Mouse (Mus musculus) heart, embryonic 10.5 days (tissue): ENCODE results near the gene Ostc. TPM values are rescaled to one million over a fixed set of nuclear protein-coding genes. Genes with fewer than 3 reads are reported as not detected.

Experiments used
- DNase-seq: peaks from one replicate; pipeline ENCODE4 v3.0.0-alpha.2; 2017; ENCODE audit warnings: low spot score
- H3K27ac ChIP-seq: fragments of 300-500 bp; sonication (generic); 2 replicates; pipeline ENCODE4 v1.5.1; 2016; ENCODE audit warnings: mild to moderate bottlenecking
- H3K27me3 ChIP-seq: fragments of 300-500 bp; sonication (generic); 2 replicates; pipeline ENCODE4 v1.6.1; 2016; ENCODE audit warnings: mild to moderate bottlenecking; ENCODE audit not compliant: poor library complexity, insufficient read depth, severe bottlenecking
- H3K36me3 ChIP-seq: fragments of 300-500 bp; sonication (generic); 2 replicates; pipeline ENCODE4 v1.6.1; 2016; ENCODE audit warnings: mild to moderate bottlenecking, moderate library complexity
- H3K4me1 ChIP-seq: fragments of 300-500 bp; sonication (generic); 2 replicates; pipeline ENCODE4 v1.6.1; 2016; ENCODE audit warnings: mild to moderate bottlenecking
- H3K4me3 ChIP-seq: fragments of 300-500 bp; sonication (generic); 2 replicates; pipeline ENCODE4 v1.5.1; 2016; ENCODE audit warnings: mild to moderate bottlenecking, moderate library complexity
- H3K9me3 ChIP-seq: fragments of 300-500 bp; sonication (generic); 2 replicates; pipeline ENCODE4 v1.6.1; 2016; ENCODE audit warnings: mild to moderate bottlenecking, moderate library complexity
- WGBS: fragments of 180-500 bp; shearing (Covaris S2); methylation state at CpG from one replicate; pipeline ENCODE4 v1.1.7; 2016; 5-methylcytosine and 5-hydroxymethylcytosine counted together
- polyA plus RNA-seq: library from polyadenylated mRNA; unstranded; fragments of >200 nt; fragmentation: Nextera tagmentation; extraction: Ambion mirVana; gene quantifications from 2 replicates; pipeline ENCODE4 v1.2.1, GENCODE M21; 2016

Gene Ostc
- polyA plus RNA-seq = 295 and 342 TPM in 2 replicates

DNA sequence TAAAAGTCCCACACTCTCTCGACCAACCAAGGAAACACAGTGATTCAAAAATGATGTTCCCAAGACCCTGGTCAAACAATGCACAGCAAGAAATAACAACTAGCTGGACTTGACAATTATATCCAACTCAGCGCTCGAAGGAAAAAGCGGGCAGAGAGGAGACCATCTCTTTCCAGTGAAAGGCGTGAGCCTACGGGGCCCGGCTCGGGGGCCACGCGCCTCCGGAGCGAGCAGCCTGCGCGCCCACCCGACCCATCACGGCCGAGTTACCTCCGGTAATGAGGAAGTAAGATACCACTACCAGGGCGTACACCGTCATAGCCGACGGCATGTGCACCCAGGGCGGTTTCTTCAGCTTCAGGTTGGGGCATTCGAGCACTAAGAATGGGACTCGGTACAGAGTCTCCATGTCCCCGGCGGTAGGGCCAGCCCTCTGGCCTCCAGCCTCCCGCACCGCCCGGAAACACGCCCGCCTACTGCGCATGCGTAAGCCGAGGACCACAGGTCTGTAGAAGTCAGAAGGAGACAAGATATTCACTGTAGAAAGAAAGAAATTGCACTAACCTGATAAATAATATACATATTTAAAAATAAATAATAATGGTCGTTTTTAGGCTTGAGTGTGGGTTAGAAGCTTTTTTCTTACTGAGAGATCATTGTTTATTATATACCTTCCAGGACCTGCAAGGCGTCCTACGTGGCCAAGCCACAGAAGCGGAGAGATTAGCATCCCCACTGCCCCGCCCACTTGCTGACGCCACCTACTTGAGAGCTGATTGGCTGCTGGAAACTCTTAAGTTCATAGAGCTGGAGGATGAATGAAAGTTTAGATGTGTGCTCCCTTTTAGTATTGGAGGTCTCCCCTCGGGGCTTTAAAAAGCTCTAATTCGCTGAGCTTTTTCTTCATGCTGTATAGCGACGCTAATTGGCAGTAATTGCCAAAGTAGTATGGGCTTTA lies at the start of gene Ostc:
Ostc (minus strand) TSS at position 478 of the 958 bp plus-strand sequence.
- Histone ChIP-seq H3K27me3 (no peaks in the 10 kb centered on the region), H3K9me3 (no peaks in the 10 kb centered on the region), H3K36me3 (peaks cover 9% of the 10 kb centered on the region; the same call in 1 of the 2 replicates), H3K27ac (peak within 1 kb of the TSS; percentile 95), H3K4me3 (peak within 1 kb of the TSS; percentile 93), H3K4me1 (peaks cover 13% of the 10 kb centered on the region)
- WGBS = under 1% methylated on average over 45 of the region's 45 CpGs
- peak; percentile 97 for DNase-seq

DNA sequence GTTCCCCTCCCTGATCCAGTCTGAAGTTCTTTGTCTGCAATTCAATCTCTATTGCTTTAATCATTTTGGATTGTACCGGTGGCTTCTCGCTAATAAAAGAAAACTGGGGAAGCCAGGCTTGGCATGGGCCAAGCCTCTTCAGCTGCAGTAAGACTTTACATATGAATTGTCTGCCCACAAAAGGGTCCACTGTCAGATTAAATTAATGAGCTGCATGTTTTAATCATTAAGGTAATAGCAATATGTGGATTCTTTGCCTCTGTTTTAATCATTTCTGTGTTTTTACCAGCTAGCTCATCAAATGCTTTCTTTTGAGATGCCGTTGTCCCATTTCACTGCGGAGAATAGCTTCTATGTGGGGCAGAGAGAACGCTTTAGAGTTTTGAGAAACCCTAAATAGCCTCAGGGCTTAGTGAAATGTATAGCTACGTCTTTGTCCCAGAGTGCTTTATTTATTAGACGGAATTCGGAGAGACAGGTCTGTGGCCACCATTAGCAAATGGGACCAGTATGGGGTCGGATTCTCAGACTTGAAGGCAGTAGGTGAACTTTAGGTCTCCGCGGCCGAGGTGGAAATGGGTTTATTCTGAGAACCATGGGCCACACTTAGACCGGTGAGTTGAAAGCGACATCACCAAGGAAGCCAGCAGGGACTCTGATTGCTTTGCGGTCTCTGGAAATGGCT lies 49.1 kb upstream of the Ostc start:
- H3K27ac ChIP-seq = no peak overlapping the region
- H3K27me3 ChIP-seq = no peaks in the 10 kb centered on the region
- 80% methylated on average over 15 of the region's 15 CpGs for WGBS
- no peak overlapping the region for H3K4me3 ChIP-seq
- H3K9me3 ChIP-seq = no peaks in the 10 kb centered on the region
- H3K36me3 ChIP-seq = no peaks in the 10 kb centered on the region
- no peak for DNase-seq
- no peaks in the 10 kb centered on the region for H3K4me1 ChIP-seq

GRCm38 (mm10) chr3:130757117-130757852 lies 48.0 kb upstream of the Ostc start:
- Histone ChIP-seq H3K4me1 (no peaks in the 10 kb centered on the region), H3K4me3 (no peak overlapping the region), H3K9me3 (no peaks in the 10 kb centered on the region), H3K27ac (no peak overlapping the region), H3K27me3 (no peaks in the 10 kb centered on the region), H3K36me3 (no peaks in the 10 kb centered on the region)
- no peak for DNase-seq
- 86% methylated on average over 8 of the region's 8 CpGs for WGBS

GRCm38 (mm10) chr3:130749206-130749605 lies 40.0 kb upstream of the Ostc start:
- Histone ChIP-seq H3K27ac (no peak overlapping the region), H3K9me3 (no peaks in the 10 kb centered on the region), H3K4me3 (no peak overlapping the region), H3K4me1 (no peaks in the 10 kb centered on the region), H3K27me3 (no peaks in the 10 kb centered on the region), H3K36me3 (no peaks in the 10 kb centered on the region)
- no peak for DNase-seq
- 81% methylated on average over 3 of the region's 3 CpGs for WGBS

GRCm38 (mm10) chr3:130746673-130747619 lies 37.7 kb upstream of the Ostc start:
- Histone ChIP-seq H3K4me3 (no peak overlapping the region), H3K4me1 (no peaks in the 10 kb centered on the region), H3K9me3 (no peaks in the 10 kb centered on the region), H3K27ac (no peak overlapping the region), H3K27me3 (no peaks in the 10 kb centered on the region), H3K36me3 (no peaks in the 10 kb centered on the region)
- DNase-seq = no peak
- 74% methylated on average over 10 of the region's 10 CpGs for WGBS

DNA sequence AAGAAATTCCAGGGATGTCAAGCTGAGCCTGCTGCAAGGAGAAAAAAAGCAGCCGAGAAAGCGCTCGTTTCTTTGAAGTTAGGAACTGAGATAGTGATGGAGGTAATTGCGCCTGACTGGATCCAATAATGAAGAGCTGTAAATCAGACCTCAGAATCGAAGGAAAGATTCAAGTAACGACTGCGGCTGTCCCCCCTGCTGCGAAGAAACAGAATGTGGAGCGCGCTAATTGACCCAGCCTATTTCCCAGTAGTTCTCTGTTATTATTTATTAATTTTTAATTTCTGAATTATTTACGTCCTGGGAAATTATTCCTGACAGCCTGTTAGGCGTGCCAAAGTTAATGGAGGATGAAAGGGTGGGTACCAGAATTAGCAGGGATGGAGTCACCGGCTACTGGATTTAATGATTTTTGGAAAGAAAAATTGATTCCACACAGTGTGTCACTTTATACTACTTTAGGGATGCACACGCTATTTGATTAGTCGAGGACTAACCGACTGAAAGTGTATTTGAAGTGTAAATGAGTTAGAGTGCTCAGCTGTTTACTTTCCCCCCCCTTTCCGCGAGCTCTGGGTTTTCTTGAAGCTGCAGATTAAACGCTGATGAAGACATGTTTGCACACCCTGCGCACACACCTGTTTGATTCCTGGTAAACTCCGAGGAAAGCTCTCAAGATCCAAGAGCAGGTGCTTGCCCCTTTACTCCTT lies 28.6 kb upstream of the Ostc start:
- no peaks in the 10 kb centered on the region for H3K4me1 ChIP-seq
- no peaks in the 10 kb centered on the region for H3K27me3 ChIP-seq
- no peaks in the 10 kb centered on the region for H3K9me3 ChIP-seq
- WGBS = 60% methylated on average over 21 of the region's 21 CpGs
- DNase-seq = no peak
- H3K4me3 ChIP-seq = no peak overlapping the region
- H3K27ac ChIP-seq = no peak overlapping the region
- H3K36me3 ChIP-seq = no peaks in the 10 kb centered on the region

GRCm38 (mm10) chr3:130736758-130737157 lies 27.5 kb upstream of the Ostc start:
- no peak overlapping the region for H3K27ac ChIP-seq
- no peaks in the 10 kb centered on the region for H3K9me3 ChIP-seq
- H3K36me3 ChIP-seq = no peaks in the 10 kb centered on the region
- no peak overlapping the region for H3K4me3 ChIP-seq
- no peak for DNase-seq
- no peaks in the 10 kb centered on the region for H3K27me3 ChIP-seq
- H3K4me1 ChIP-seq = no peaks in the 10 kb centered on the region
- 51% methylated on average over 4 of the region's 4 CpGs for WGBS

DNA sequence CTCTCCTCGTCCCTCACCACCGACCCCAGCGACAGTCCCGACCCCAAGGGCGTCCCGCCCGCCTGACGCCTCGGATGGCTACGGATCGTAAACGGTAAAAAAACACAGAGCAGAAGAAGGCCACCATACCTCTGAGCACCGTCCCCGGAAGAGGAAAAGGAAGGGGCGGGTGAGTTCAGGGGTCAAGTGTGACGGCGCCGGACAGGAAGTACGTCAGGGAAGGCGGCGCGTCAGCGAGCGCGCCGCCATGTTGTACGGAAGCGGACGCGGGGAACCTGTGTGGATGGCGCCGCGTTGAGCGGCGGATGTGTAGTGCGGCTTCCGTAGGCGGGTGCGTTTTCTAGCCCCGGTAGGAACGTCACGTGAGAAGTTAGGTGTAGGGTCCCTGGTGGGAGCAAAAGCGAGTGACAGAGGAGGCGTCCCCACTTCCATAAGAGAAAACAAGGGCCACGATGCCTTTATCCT lies 21.0 kb upstream of the Ostc start, which contains the start of gene Rpl34:
Rpl34 (minus strand) TSS at position 210 of the 465 bp plus-strand sequence.
- H3K4me1 ChIP-seq = peaks cover 14% of the 10 kb centered on the region; the same call in 1 of the 2 replicates
- under 1% methylated on average over 45 of the region's 45 CpGs for WGBS
- no peaks in the 10 kb centered on the region for H3K9me3 ChIP-seq
- H3K4me3 ChIP-seq = peak within 1 kb of the TSS; percentile 89
- peak; percentile 97 for DNase-seq
- peaks cover 38% of the 10 kb centered on the region for H3K36me3 ChIP-seq
- peak within 1 kb of the TSS; percentile 91 for H3K27ac ChIP-seq
- no peaks in the 10 kb centered on the region for H3K27me3 ChIP-seq

- Histone ChIP-seq H3K4me3 (peak overlapping the region; percentile 89), H3K36me3 (peaks cover 39% of the 10 kb centered on the region), H3K27ac (peak overlapping the region; percentile 91), H3K9me3 (no peaks in the 10 kb centered on the region), H3K27me3 (no peaks in the 10 kb centered on the region), H3K4me1 (peaks cover 14% of the 10 kb centered on the region; the same call in 1 of the 2 replicates)
- no peak for DNase-seq
- under 1% methylated on average over 58 of the region's 58 CpGs for WGBS
These were observed 20.4 kb upstream of the Ostc start for GRCm38 (mm10) chr3:130729472-130730188.

GRCm38 (mm10) chr3:130727676-130728075 lies 18.4 kb upstream of the Ostc start:
- WGBS = 83% methylated on average over 4 of the region's 4 CpGs
- no peak overlapping the region for H3K4me3 ChIP-seq
- H3K27ac ChIP-seq = no peak overlapping the region
- no peaks in the 10 kb centered on the region for H3K9me3 ChIP-seq
- peaks cover 14% of the 10 kb centered on the region; the same call in 1 of the 2 replicates for H3K4me1 ChIP-seq
- no peak for DNase-seq
- H3K27me3 ChIP-seq = no peaks in the 10 kb centered on the region
- peaks cover 43% of the 10 kb centered on the region for H3K36me3 ChIP-seq

DNA sequence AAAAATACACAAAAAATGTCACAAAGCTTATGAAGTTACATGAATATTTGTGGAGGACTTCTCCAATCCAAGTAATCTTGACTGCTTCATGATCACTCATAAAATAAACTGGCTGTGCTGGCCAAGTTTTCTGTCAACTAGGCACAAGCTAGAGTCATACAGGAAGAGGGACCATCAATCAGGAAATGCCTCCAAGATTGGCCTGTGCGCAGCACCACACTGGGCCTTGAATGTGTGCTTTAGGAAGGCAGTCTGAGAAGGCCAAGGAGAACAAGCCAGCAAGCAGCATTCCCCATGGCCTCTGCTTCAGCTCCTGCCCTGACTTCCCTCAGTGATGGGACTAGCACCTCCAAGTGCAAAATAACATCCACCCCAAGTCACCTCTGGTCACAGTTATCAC lies 17.8 kb upstream of the Ostc start:
- H3K27me3 ChIP-seq = no peaks in the 10 kb centered on the region
- H3K4me3 ChIP-seq = no peak overlapping the region
- H3K36me3 ChIP-seq = peaks cover 43% of the 10 kb centered on the region
- no peak for DNase-seq
- H3K4me1 ChIP-seq = peaks cover 14% of the 10 kb centered on the region; the same call in 1 of the 2 replicates
- no peaks in the 10 kb centered on the region for H3K9me3 ChIP-seq
- H3K27ac ChIP-seq = no peak overlapping the region
- 69% methylated on average over 1 of the region's 1 CpGs for WGBS
